Mouse (Mus musculus) hematopoietic stem cell, adult 5-6 weeks (primary cell): ENCODE data around the gene Rbfox3. TPM values are rescaled to one million over a fixed set of nuclear protein-coding genes. Genes with fewer than 3 reads are reported as not detected.

Experiments used
- ATAC-seq, 2 experiments: fragments of 125-278 bp in 1 of 2; replicated peaks in 1 of 2; 2 replicates each; pipeline ENCODE4 v1.8.0; 2016 to 2017; ENCODE audit warnings: inconsistent platforms in 2 of 2, mild to moderate bottlenecking in 2 of 2, moderate number of reproducible peaks in 2 of 2, low read depth in 1 of 2, moderate TSS enrichment in 1 of 2; ENCODE audit not compliant: low FRiP score in 2 of 2, poor library complexity in 2 of 2, severe bottlenecking in 2 of 2, insufficient read depth in 1 of 2, low TSS enrichment in 1 of 2
- total RNA-seq: library from RNA; stranded (forward); fragments of 172-1452, 232-1000 nt; gene quantifications from 2 replicates; pipeline ENCODE4 v1.2.3, GENCODE M21; 2017

Gene Rbfox3
- total RNA-seq, 1 experiment from 2014 or later = not detected

GRCm38 (mm10) chr11:118907471-118908401, 3.7 kb downstream of the Rbfox3 start:
- no peak for ATAC-seq

- no peak for ATAC-seq
Observed at GRCm38 (mm10) chr11:118906824-118907470, 4.5 kb downstream of the Rbfox3 start.

GRCm38 (mm10) chr11:118906131-118906823, 5.1 kb downstream of the Rbfox3 start:
- no peak for ATAC-seq

DNA sequence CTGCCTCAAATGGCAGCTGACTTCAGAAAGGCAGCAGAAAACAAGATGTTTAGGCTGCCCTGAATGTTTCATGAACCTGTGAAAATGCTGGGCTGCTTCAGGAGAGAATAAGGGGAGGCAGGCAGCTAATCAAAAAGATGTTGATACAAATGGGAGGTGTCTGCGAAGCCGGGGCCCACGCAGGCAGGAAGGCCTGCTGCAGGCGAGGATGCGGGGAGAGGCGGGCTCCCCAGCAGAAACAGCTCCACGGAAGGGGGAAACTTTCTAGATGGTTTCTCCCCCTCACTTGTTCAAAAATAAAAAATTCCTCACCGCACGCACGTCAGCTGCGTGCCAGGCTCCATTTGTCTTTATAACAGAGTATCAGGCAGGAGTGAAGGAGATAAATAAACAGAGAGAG, 5.7 kb downstream of the Rbfox3 start:
- no peak for ATAC-seq

DNA sequence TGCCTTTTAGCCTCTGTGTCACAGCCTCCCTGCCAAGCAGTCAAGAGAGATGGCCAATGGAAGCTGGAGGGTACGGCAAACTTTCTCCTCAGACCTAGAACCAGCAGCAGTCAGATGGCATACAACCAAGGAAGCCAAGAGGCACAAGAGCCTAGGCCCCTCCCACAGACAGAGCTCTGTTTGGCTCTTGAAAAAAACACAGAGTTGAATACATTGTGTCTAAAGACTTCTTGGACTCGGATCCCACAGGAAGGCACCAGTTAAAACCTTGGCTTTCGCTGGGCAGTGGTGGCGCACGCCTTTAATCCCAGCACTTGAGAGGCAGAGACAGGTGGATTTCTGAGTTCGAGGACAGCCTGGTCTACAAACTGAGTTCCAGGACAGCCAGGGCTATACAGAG, 7.1 kb downstream of the Rbfox3 start:
- ATAC-seq = no peak

GRCm38 (mm10) chr11:118899771-118900545, 11.4 kb downstream of the Rbfox3 start:
- ATAC-seq = no peak

- ATAC-seq = no peak
Observed at GRCm38 (mm10) chr11:118898643-118899042, 12.8 kb downstream of the Rbfox3 start.

DNA sequence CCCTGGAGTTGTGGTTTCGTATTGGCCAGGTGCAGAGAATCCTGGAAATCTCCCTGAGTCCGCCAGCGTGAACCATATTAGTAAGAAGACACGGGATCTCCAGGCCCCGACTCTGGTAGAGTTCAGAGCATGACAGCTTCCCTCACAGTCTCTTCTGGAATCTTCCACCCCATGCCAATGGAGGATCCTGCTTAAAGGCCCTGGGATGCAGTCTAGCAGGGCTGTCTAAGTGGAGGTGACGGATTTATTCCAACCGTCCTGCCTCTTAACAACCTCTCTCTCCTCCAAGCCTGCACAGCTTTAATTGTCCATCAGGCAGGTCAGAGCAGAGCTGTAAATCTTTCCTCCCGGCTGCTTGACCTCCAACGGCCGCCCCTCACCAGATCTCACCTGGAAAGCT, 13.2 kb downstream of the Rbfox3 start:
- ATAC-seq = no peak

DNA sequence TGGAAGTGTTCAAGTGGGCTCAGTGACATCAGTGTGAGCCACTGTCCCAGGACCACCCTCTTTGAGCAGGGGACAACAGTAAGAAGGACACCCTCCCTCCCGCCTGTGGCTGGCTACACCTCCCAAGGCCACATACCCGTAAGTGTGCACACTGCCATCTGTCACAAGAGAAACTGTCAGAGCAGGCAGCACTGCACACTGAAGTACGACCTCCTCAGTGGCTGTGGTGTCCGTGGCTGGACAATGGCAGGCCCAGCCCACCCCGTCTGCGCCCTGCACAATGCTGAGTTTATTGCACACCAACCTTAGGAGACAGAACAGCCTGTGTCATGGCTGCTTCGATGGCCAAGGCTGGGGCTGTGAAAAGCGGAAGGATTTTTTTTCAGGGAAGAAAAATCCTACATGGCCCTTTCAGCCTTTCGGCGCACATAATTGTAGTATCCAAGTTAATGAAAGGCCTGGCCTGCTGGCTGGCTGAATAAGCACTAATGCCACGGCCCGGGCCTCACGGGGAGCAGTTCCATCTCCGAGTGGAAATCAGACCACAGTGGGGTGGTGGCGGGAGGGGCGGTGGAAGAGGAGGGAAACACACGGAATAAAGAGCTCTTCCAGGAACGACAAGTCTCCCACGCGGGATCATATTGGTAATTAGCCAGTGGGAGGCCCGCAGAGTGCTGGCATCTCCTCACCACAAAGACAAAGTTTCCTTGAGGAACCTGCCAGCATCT, 14.1 kb downstream of the Rbfox3 start:
- ATAC-seq = no peak

GRCm38 (mm10) chr11:118896032-118896675, 15.2 kb downstream of the Rbfox3 start:
- no peak for ATAC-seq

DNA sequence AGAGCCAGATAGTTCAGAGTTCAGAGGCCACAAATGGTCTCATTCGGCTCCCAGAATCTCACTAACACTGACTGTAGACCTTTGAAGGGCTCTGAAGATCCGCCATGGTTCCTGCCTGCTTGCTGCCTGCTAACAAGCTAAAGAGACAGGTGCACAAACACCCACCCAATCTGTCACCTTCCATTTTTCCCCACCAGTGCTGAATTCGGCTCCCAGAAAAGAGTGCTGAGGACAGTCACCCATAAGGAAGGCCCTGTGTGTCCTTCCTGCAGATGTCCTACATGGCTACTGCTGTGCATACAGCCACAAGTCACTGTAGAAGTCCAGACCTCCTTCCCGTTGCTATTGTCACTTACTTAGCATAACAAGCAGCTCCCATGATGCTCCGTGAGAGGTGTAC, 16.6 kb downstream of the Rbfox3 start:
- ATAC-seq = no peak

- no peak for ATAC-seq
Observed at GRCm38 (mm10) chr11:118894196-118894595, 17.2 kb downstream of the Rbfox3 start.

GRCm38 (mm10) chr11:118892876-118893275, 18.5 kb downstream of the Rbfox3 start:
- ATAC-seq = no peak

DNA sequence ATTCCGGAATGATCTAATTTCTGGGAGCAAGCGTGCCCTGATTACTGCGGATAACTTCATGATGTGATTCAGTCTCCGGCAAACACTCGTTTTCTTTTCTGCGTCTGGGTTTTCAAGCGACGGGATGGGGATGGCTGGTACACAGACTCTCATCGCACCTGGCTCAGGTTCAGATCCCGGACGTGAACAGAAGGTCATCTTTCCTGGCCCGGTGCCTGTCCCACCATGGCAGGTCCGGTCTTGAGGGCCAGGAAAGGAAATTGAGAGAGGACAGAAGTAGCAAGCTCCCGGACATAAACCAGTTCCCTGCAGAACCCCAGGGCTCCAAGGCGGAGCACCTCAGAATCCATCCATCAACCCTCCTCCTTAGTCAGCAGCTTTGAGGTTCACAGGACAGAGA, 19.9 kb downstream of the Rbfox3 start:
- no peak for ATAC-seq

DNA sequence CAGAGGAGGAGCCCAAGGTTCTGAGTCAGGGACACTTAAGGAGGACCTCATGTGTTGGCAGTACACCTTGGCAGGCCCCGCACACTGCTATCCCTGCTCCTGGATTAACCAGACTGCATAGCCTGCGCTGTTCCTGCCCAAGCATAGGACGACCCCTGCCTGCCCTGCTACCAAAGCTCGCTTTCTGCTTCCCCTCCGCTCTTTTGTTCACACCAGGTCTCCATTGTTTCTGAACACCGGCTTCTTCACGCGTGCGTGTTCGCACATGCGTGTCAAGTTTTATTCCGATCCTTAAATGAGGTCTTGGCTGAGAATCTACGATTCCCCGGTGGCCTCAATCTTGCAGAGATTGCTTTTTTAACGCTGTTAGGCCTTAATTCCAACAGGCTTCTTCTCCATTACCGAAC, 20.4 kb downstream of the Rbfox3 start:
- ATAC-seq = no peak

- ATAC-seq = no peak
Observed at GRCm38 (mm10) chr11:118890474-118890873, 20.9 kb downstream of the Rbfox3 start.
